In the genomic region with DNA sequence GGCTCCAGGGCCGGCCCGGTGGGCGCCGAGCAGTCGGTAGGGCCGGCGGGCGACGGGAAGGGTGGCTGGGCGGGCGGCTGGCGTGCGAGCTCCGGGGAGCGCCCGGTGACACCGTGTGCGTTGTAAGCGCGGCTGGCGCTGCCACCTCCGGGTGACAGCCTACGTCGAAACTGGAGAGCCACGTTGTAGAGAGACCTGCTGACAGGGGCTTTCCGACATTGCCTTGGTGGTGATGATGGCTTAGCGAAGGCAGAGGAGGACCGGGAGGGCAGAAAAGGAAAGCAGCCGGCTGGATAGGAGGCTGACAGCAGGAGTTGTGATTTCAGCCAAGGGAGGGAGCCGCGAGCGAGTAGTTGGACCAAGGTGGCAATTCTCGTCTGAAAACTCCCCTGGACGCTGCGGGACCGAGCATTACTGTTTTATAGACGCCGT, we compare ENCODE assay signal across 8 mouse cellular contexts. TPM values are rescaled to one million over a fixed set of nuclear protein-coding genes. Genes with fewer than 3 reads are reported as not detected.
DNase-seq lines count a peak whose midpoint lies in the region; ATAC-seq and TF ChIP-seq lines count a peak whose summit lies in the region.

No protein-coding gene starts in this region.

- no peak for DNase-seq in left cerebral cortex, adult 2 months (ENCODE audit: extremely low spot score in 1 of 2, low spot score in 2 of 2)
- no peak for DNase-seq in left cerebral cortex, postnatal 4 days
- DNase-seq in frontal cortex, postnatal 36 days (ENCODE audit: low spot score in 2 of 2) = peak; percentile 43 to 44
- no peak for DNase-seq in limb, embryonic 14.5 days (ENCODE audit: low spot score)
- no peak for DNase-seq in adrenal gland, postnatal 14 days
- DNase-seq in cerebellum, adult 9-11 months = no peak

- H3K4me1 ChIP-seq in bone marrow, adult 2 months (ENCODE audit: control insufficient read depth, insufficient read depth, low read length) = peaks cover 2% of the 10 kb centered on the region
- peaks cover 9% of the 10 kb centered on the region for H3K4me1 ChIP-seq in limb, embryonic 14.5 days (ENCODE audit: control insufficient read depth, insufficient read depth, low read length)

- intact Hi-C loops in left cerebral cortex, adult 2 months (cut with DNase I) = no loop called here
- intact Hi-C loops in left cerebral cortex, postnatal 4 days (cut with DNase I) = no loop called here

- peak overlapping the region; percentile 83 for H3K4me2 ChIP-seq in limb, embryonic 14.5 days (replicated peaks; ENCODE audit: low read depth, low read length, severe bottlenecking)

- H3K27me3 ChIP-seq in limb, embryonic 14.5 days (ENCODE audit: control insufficient read depth, insufficient read depth, low read length) = no peaks in the 10 kb centered on the region

- H3K27ac ChIP-seq in left cerebral cortex, adult 2 months = peak overlapping the region; percentile 91
- H3K27ac ChIP-seq in bone marrow, adult 2 months (ENCODE audit: control insufficient read depth, insufficient read depth, low read depth, low read length, poor library complexity) = peak overlapping the region; percentile 84
- H3K27ac ChIP-seq in limb, embryonic 14.5 days (replicated peaks; ENCODE audit: low read depth, low read length) = peak overlapping the region; percentile 78

- peak overlapping the region; percentile 83 for H3K9ac ChIP-seq in limb, embryonic 14.5 days (ENCODE audit: low read depth, low read length, severe bottlenecking)

- no peak for TF ChIP-seq CTCF in left cerebral cortex, adult 2 months (IDR thresholded peaks at IDR 0.05)
- no peak for TF ChIP-seq CTCF in bone marrow, adult 2 months (IDR thresholded peaks at IDR 0.05; ENCODE audit: control insufficient read depth, insufficient read depth, low read length)

- peak; percentile 49 for ATAC-seq in limb, embryonic 14.5 days (ENCODE audit: low FRiP score, low read depth)
- ATAC-seq in monocyte, adult 5-6 weeks (replicated peaks; ENCODE audit: insufficient number of reproducible peaks, low FRiP score, low TSS enrichment, poor library complexity, severe bottlenecking) = peak; percentile 67

- WGBS in bone marrow, adult 2 months = 1% methylated on average over 38 of the region's 38 CpGs
- under 1% methylated on average over 38 of the region's 38 CpGs for WGBS in limb, embryonic 14.5 days

- TF ChIP-seq POLR2A in bone marrow, adult 2 months (IDR thresholded peaks at IDR 0.05; ENCODE audit: borderline replicate concordance, control insufficient read depth, low read depth, low read length) = no peak
- no peak for TF ChIP-seq POLR2A in limb, embryonic 14.5 days (IDR thresholded peaks at IDR 0.05; ENCODE audit: borderline replicate concordance, extremely low read depth, insufficient read depth, insufficient read length)

- no peaks in the 10 kb centered on the region for H3K9me3 ChIP-seq in limb, embryonic 14.5 days (ENCODE audit: control insufficient read depth, low read length)

- H3K36me3 ChIP-seq in limb, embryonic 14.5 days (ENCODE audit: control insufficient read depth, insufficient read depth, low read length) = peaks cover 9% of the 10 kb centered on the region

- peak overlapping the region; percentile 92 for H3K4me3 ChIP-seq in left cerebral cortex, adult 2 months
- peak overlapping the region; percentile 95 for H3K4me3 ChIP-seq in bone marrow, adult 2 months (replicated peaks; ENCODE audit: control insufficient read depth, low read depth, low read length)
- peak overlapping the region; percentile 92 for H3K4me3 ChIP-seq in limb, embryonic 14.5 days (replicated peaks; ENCODE audit: low read length)

RNA-seq across cellular contexts. Expression of gene Usp16, which starts 0.7 kb away (rescaled TPM):
- total RNA-seq in left cerebral cortex, adult 2 months (2021) = 10 to 100 TPM; 41.8 to 49.8 TPM
- total RNA-seq in left cerebral cortex, postnatal 4 days (2021) = 10 to 100 TPM; 58.8 to 68.5 TPM
- 22.0 and 31.6 TPM in 2 replicates for polyA plus RNA-seq in bone marrow, adult 2 months (2011; ENCODE audit: insufficient read depth, insufficient read length, low replicate concordance, missing spikeins)
- 50.8 and 63.4 TPM in 2 replicates for polyA plus RNA-seq in limb, embryonic 14.5 days (2012; rRNA removed)
- polyA plus RNA-seq in limb, embryonic 14.5 days (2014; fragmentation: Nextera tagmentation; extraction: Ambion mirVana) = 52.2 and 58.9 TPM in 2 replicates
- total RNA-seq in monocyte, adult 5-6 weeks (2017) = 132 to 219 TPM (median 192 TPM) in 3 replicates
- 78.6 and 78.9 TPM in 2 replicates for total RNA-seq in adrenal gland, postnatal 14 days (2021)

RNA-seq across cellular contexts. Expression of gene Rwdd2b, which starts 14.8 kb away (rescaled TPM):
- 1 to 10 TPM; 7.8 to 9.7 TPM for total RNA-seq in left cerebral cortex, adult 2 months (2021)
- 10 to 100 TPM; 12.4 to 12.5 TPM for total RNA-seq in left cerebral cortex, postnatal 4 days (2021)
- polyA plus RNA-seq in bone marrow, adult 2 months (2011; ENCODE audit: insufficient read depth, insufficient read length, low replicate concordance, missing spikeins) = 2.4 and 2.5 TPM in 2 replicates
- polyA plus RNA-seq in limb, embryonic 14.5 days (2012; rRNA removed) = 6.5 and 7.5 TPM in 2 replicates
- polyA plus RNA-seq in limb, embryonic 14.5 days (2014; fragmentation: Nextera tagmentation; extraction: Ambion mirVana) = 8.5 and 9.7 TPM in 2 replicates
- 3.3 to 6.3 TPM (median 5.7 TPM) in 3 replicates for total RNA-seq in monocyte, adult 5-6 weeks (2017)
- 6.4 and 8.6 TPM in 2 replicates for total RNA-seq in adrenal gland, postnatal 14 days (2021)

RNA-seq across cellular contexts. Expression of gene Ltn1, which starts 22.8 kb away (rescaled TPM):
- total RNA-seq in left cerebral cortex, adult 2 months (2021) = 10 to 100 TPM; 41.9 to 48.9 TPM
- total RNA-seq in left cerebral cortex, postnatal 4 days (2021) = 10 to 100 TPM; 42.1 to 44.1 TPM
- polyA plus RNA-seq in bone marrow, adult 2 months (2011; ENCODE audit: insufficient read depth, insufficient read length, low replicate concordance, missing spikeins) = 4.3 and 6.9 TPM in 2 replicates
- 15.9 and 16.3 TPM in 2 replicates for polyA plus RNA-seq in limb, embryonic 14.5 days (2012; rRNA removed)
- polyA plus RNA-seq in limb, embryonic 14.5 days (2014; fragmentation: Nextera tagmentation; extraction: Ambion mirVana) = 28.5 and 28.8 TPM in 2 replicates
- 13.3 to 24.2 TPM (median 14.8 TPM) in 3 replicates for total RNA-seq in monocyte, adult 5-6 weeks (2017)
- 33.6 and 35.7 TPM in 2 replicates for total RNA-seq in adrenal gland, postnatal 14 days (2021)

RNA-seq across cellular contexts. Expression of gene Cct8, which starts 40.5 kb away (rescaled TPM):
- 100 to 1,000 TPM; 145 to 188 TPM for total RNA-seq in left cerebral cortex, adult 2 months (2021)
- total RNA-seq in left cerebral cortex, postnatal 4 days (2021) = 100 to 1,000 TPM; 241 to 246 TPM
- 137 and 151 TPM in 2 replicates for polyA plus RNA-seq in bone marrow, adult 2 months (2011; ENCODE audit: insufficient read depth, insufficient read length, low replicate concordance, missing spikeins)
- polyA plus RNA-seq in limb, embryonic 14.5 days (2012; rRNA removed) = 151 and 190 TPM in 2 replicates
- 392 and 395 TPM in 2 replicates for polyA plus RNA-seq in limb, embryonic 14.5 days (2014; fragmentation: Nextera tagmentation; extraction: Ambion mirVana)
- 261 to 324 TPM (median 313 TPM) in 3 replicates for total RNA-seq in monocyte, adult 5-6 weeks (2017)
- total RNA-seq in adrenal gland, postnatal 14 days (2021) = 192 and 207 TPM in 2 replicates

Comparison
In these comparisons a context has a peak if more than half of its experiments do, and no peak if none do; other contexts are left out.
1. DNase-seq: peak in frontal cortex, postnatal 36 days (2 of 2); none in left cerebral cortex, adult 2 months (0 of 2), left cerebral cortex, postnatal 4 days (single experiment), limb, embryonic 14.5 days (single experiment), adrenal gland, postnatal 14 days (single experiment) and cerebellum, adult 9-11 months (single experiment).
2. Peak in every context shown above with its lines, with median percentiles within 50 percentile points of each other: H3K27ac ChIP-seq and H3K4me3 ChIP-seq.